Mouse (Mus musculus) heart, postnatal 0 days (tissue): ENCODE results near the gene 3110040N11Rik.

ENCODE experiments used
- CTCF ChIP-seq: IDR thresholded peaks from 2 replicates; pipeline ENCODE4 v1.5.1; 2016; ENCODE audit warnings: antibody characterized with exemption, control low read depth, low read depth
- EP300 ChIP-seq: IDR thresholded peaks from 2 replicates; pipeline ENCODE4 v1.6.1; 2016; ENCODE audit warnings: antibody characterized with exemption, low read depth

GRCm38 (mm10) chr7:81740010-81740409 lies 49.3 kb downstream of the 3110040N11Rik start:
- TF ChIP-seq CTCF (no peak), EP300 (no peak)
